Mouse (Mus musculus): ENCODE measurements at regions not wholly inside any gene's neighbourhood (a gene's known extent, or its start where the extent isn't known, plus 50 kb on each side); places are given as distances from the start of the nearest gene placed in this dataset.

DNA sequence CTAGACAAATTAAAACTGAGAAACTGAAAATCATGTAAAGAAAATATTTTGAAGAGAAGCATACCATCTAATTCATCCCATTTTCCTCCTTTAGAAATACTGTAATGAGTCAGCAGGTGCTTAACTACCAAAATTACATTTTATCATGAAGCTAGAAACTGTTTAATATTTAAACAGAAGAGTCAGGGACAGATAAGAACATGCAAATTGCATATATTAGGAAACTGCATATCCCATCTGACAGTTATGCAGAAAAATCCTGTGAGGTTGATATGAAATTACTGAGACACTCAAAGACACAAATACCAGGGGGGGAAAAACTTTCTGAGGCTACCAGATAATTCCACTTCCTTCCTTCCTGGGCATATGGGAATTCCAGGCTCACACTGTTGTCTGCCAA lies 257.8 kb downstream of the Tex13c3 start:
- no peak for TF ChIP-seq POLR2A (IDR thresholded peaks at IDR 0.05; ENCODE audit: insufficient read depth, low read length)
- no peak for TF ChIP-seq CTCF (IDR thresholded peaks at IDR 0.05; ENCODE audit: low read depth, low read length)
